In genomic region chr1:86381027-86381426, GRCm38 (mm10) we compare ENCODE assay signal across 8 mouse cellular contexts. TPM values are rescaled to one million over a fixed set of nuclear protein-coding genes. Genes with fewer than 3 reads are reported as not detected.
A peak's percentile ranks its signal among the peaks of the same experiment; 100 is the strongest.
DNase-seq lines count a peak whose midpoint lies in the region; ATAC-seq and TF ChIP-seq lines count a peak whose summit lies in the region.

No protein-coding gene starts in this region.

- no peaks in the 10 kb centered on the region for H3K9me3 ChIP-seq in E14TG2a.4 (ENCODE audit: low read length)
- H3K9me3 ChIP-seq in neural tube, embryonic 11.5 days (ENCODE audit: control insufficient read depth, low read length): no peaks in the 10 kb centered on the region

- TF ChIP-seq CTCF in E14TG2a.4 (conservative IDR thresholded peaks at IDR 0.05; ENCODE audit: low read length): peak; percentile 95

- H3K27me3 ChIP-seq in E14TG2a.4 (ENCODE audit: insufficient read depth, low read length): peaks cover 18% of the 10 kb centered on the region
- no peaks in the 10 kb centered on the region for H3K27me3 ChIP-seq in neural tube, embryonic 11.5 days (ENCODE audit: control insufficient read depth, insufficient read depth, low read length)

- H3K27ac ChIP-seq in brown adipose tissue, adult 24 weeks (replicated peaks; ENCODE audit: low read depth, low read length): no peak overlapping the region
- no peak overlapping the region for H3K27ac ChIP-seq in neural tube, embryonic 11.5 days (ENCODE audit: low read depth, low read length)

- ATAC-seq in erythroid progenitor cell, adult 5-6 weeks (replicated peaks; ENCODE audit: low FRiP score, poor library complexity, severe bottlenecking): peak; percentile 76
- ATAC-seq in neural tube, embryonic 11.5 days (ENCODE audit: insufficient read depth, low FRiP score, low TSS enrichment): no peak

- no peak overlapping the region for H3K9ac ChIP-seq in neural tube, embryonic 11.5 days (ENCODE audit: low read length)

- H3K4me2 ChIP-seq in neural tube, embryonic 11.5 days (ENCODE audit: low read depth): no peak overlapping the region

- H3K4me1 ChIP-seq in E14TG2a.4 (replicated peaks; ENCODE audit: low read depth, low read length): peaks cover 12% of the 10 kb centered on the region
- peaks cover 10% of the 10 kb centered on the region for H3K4me1 ChIP-seq in brown adipose tissue, adult 24 weeks (ENCODE audit: control insufficient read depth, insufficient read depth, insufficient read length, low read length)
- no peaks in the 10 kb centered on the region for H3K4me1 ChIP-seq in neural tube, embryonic 11.5 days (ENCODE audit: control insufficient read depth, insufficient read depth, low read length)

- 30% methylated on average over 13 of the region's 13 CpGs for WGBS in neural tube, embryonic 11.5 days

- no peaks in the 10 kb centered on the region for H3K36me3 ChIP-seq in E14TG2a.4 (ENCODE audit: insufficient read depth, low read length)
- no peaks in the 10 kb centered on the region for H3K36me3 ChIP-seq in neural tube, embryonic 11.5 days (ENCODE audit: control insufficient read depth, insufficient read depth, low read length)

- H3K4me3 ChIP-seq in E14TG2a.4 (replicated peaks; ENCODE audit: low read length): peak overlapping the region; percentile 52
- H3K4me3 ChIP-seq in brown adipose tissue, adult 24 weeks (ENCODE audit: insufficient read depth, low read depth, low read length): peak overlapping the region; percentile 17; the same call in 1 of the 2 replicates
- no peak overlapping the region for H3K4me3 ChIP-seq in neural tube, embryonic 11.5 days (ENCODE audit: low read depth, low read length)

- DNase-seq in 416B (ENCODE audit: low read depth) (peak; percentile 95), liver (peak; percentile 78)
- peak; percentile 79 for DNase-seq in induced T-regulatory cell, adult 2 months (ENCODE audit: low read depth)
- peak; percentile 58 for DNase-seq in neural tube, embryonic 11.5 days (ENCODE audit: low spot score)
- DNase-seq in thymus, postnatal 25 days: peak; percentile 49

RNA-seq across cellular contexts. Expression of gene Ncl, which starts 21.8 kb away (rescaled TPM):
- 88.2 and 112 TPM in 2 replicates for polyA plus RNA-seq in brown adipose tissue, adult 24 weeks (2012; ENCODE audit: insufficient read depth, insufficient read length, missing spikeins)
- 148 and 176 TPM in 2 replicates for total RNA-seq in erythroid progenitor cell, adult 5-6 weeks (2015; ENCODE audit: low replicate concordance)
- total RNA-seq in erythroid progenitor cell, adult 5-6 weeks (2017; ENCODE audit: low replicate concordance): 169 and 177 TPM in 2 replicates
- polyA plus RNA-seq in neural tube, embryonic 11.5 days (2014; fragmentation: Nextera tagmentation; extraction: Ambion mirVana): 368 and 376 TPM in 2 replicates

RNA-seq across cellular contexts. Expression of gene Nmur1, which starts 45.0 kb away (rescaled TPM):
- polyA plus RNA-seq in brown adipose tissue, adult 24 weeks (2012; ENCODE audit: insufficient read depth, insufficient read length, missing spikeins): not detected in 2 replicates
- total RNA-seq in erythroid progenitor cell, adult 5-6 weeks (2015; ENCODE audit: low replicate concordance): 1.1 TPM in 1 of 2 replicates, not detected in the other
- not detected in 2 replicates for total RNA-seq in erythroid progenitor cell, adult 5-6 weeks (2017; ENCODE audit: low replicate concordance)
- 0.35 TPM in 1 of 2 replicates, not detected in the other for polyA plus RNA-seq in neural tube, embryonic 11.5 days (2014; fragmentation: Nextera tagmentation; extraction: Ambion mirVana)

RNA-seq across cellular contexts. Expression of gene Tex44, which starts 45.1 kb away (rescaled TPM):
- polyA plus RNA-seq in brown adipose tissue, adult 24 weeks (2012; ENCODE audit: insufficient read depth, insufficient read length, missing spikeins): not detected in 2 replicates
- total RNA-seq in erythroid progenitor cell, adult 5-6 weeks (2015; ENCODE audit: low replicate concordance): not detected in 2 replicates
- not detected in 2 replicates for total RNA-seq in erythroid progenitor cell, adult 5-6 weeks (2017; ENCODE audit: low replicate concordance)
- polyA plus RNA-seq in neural tube, embryonic 11.5 days (2014; fragmentation: Nextera tagmentation; extraction: Ambion mirVana): not detected in 2 replicates
